In the genomic region with DNA sequence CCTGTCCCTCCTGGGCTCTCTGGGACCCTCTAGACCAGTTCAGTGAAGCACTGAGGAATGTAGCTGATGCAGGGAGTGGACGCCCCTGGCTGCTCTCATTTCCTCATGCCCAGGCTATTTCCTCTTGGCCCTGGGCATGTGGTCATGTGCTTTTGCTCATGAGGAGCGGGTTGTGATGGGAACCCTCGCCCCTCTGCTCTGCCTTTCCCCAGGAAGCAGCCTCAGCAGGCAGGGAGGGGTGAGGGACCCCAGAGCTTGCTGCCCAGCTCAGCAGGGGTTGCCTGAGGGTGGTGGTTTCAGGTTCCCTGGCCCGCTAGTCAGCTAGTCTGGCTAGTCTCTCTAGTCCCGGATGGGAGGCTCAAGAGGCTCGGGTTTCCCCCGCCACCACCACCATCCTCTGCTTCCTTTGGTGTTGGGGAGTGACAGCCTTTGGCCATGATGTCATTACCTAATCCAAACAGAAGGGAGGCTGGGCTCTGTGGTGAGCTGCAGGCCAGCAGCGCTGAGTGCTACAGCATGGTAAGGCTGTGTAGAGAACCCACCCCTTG, we compare ENCODE assay signal across 8 mouse cellular contexts. TPM values are rescaled to one million over a fixed set of nuclear protein-coding genes. Genes with fewer than 3 reads are reported as not detected.
A peak's percentile ranks its signal among the peaks of the same experiment; 100 is the strongest.
DNase-seq lines count a peak whose midpoint lies in the region; ATAC-seq and TF ChIP-seq lines count a peak whose summit lies in the region.

No protein-coding gene starts in this region.

- 0 out of 2 replicates have a peak, but pooled peaks have one; percentile 8 for TF ChIP-seq CTCF in lung, postnatal 0 days (IDR thresholded peaks at IDR 0.05)

- no peaks in the 10 kb centered on the region for H3K27me3 ChIP-seq in lung, postnatal 0 days (replicated peaks; ENCODE audit: insufficient read depth, low read length)

- no peak overlapping the region for H3K4me3 ChIP-seq in lung, postnatal 0 days (ENCODE audit: low read depth, low read length)

- TF ChIP-seq EP300 in lung, postnatal 0 days (IDR thresholded peaks at IDR 0.05), result peak; percentile 9; the same call in 1 of the 2 replicates

- H3K36me3 ChIP-seq in lung, postnatal 0 days (ENCODE audit: insufficient read depth, low read length), result no peaks in the 10 kb centered on the region

- DNase-seq in adrenal gland, postnatal 14 days, result peak; percentile 37
- DNase-seq in adrenal gland, adult 18-20 months (ENCODE audit: low spot score in 2 of 2), result no peak
- DNase-seq in embryo, embryonic 11 days, result peak; percentile 79
- peak; percentile 83 to 85 for DNase-seq in heart, adult 9 months (ENCODE audit: low spot score in 2 of 2)
- peak; percentile 53 for DNase-seq in kidney, adult 9 months
- peak; percentile 88 for DNase-seq in lung, postnatal 0 days (ENCODE audit: low spot score)
- DNase-seq in retina, embryonic 14.5 days (ENCODE audit: low spot score), result peak; percentile 29
- no peak for DNase-seq in layer of hippocampus, adult 9-10 months (ENCODE audit: low spot score)

- peak; percentile 77 for ATAC-seq in lung, postnatal 0 days

- 3% methylated on average over 8 of the region's 8 CpGs for WGBS in lung, postnatal 0 days

- H3K4me1 ChIP-seq in lung, postnatal 0 days (ENCODE audit: insufficient read depth, low read depth, low read length), result peaks cover 28% of the 10 kb centered on the region; the same call in 1 of the 2 replicates

- H3K9me3 ChIP-seq in lung, postnatal 0 days (ENCODE audit: low read length), result no peaks in the 10 kb centered on the region

- H3K9ac ChIP-seq in lung, postnatal 0 days (replicated peaks; ENCODE audit: low read depth), result no peak overlapping the region

- H3K4me2 ChIP-seq in lung, postnatal 0 days (replicated peaks; ENCODE audit: low read depth, low read length), result peak overlapping the region; percentile 27; the same call in 1 of the 2 replicates

- H3K27ac ChIP-seq in lung, postnatal 0 days (ENCODE audit: low read length), result peak overlapping the region; percentile 88

RNA-seq across cellular contexts. Expression of a gene that starts 7.5 kb away (rescaled TPM):
- total RNA-seq in adrenal gland, postnatal 14 days (2021), result 78.9 and 94.3 TPM in 2 replicates
- total RNA-seq in adrenal gland, adult 18-20 months (2021), result 100 to 1,000 TPM in 1 of 2 experiments, 10 to 100 TPM in 1; 95.5 to 246 TPM
- 105 and 107 TPM in 2 replicates for polyA plus RNA-seq in lung, postnatal 0 days (2015; fragmentation: Nextera tagmentation; extraction: Ambion mirVana)

RNA-seq across cellular contexts. Expression of a gene that starts 20.7 kb away (rescaled TPM):
- 0.67 and 1.7 TPM in 2 replicates for total RNA-seq in adrenal gland, postnatal 14 days (2021)
- total RNA-seq in adrenal gland, adult 18-20 months (2021), result under 1 TPM; 0.20 to 0.96 TPM
- 0.44 and 0.88 TPM in 2 replicates for polyA plus RNA-seq in lung, postnatal 0 days (2015; fragmentation: Nextera tagmentation; extraction: Ambion mirVana)

RNA-seq across cellular contexts. Expression of a gene that starts 38.8 kb away (rescaled TPM):
- 51.1 and 59.7 TPM in 2 replicates for total RNA-seq in adrenal gland, postnatal 14 days (2021)
- 100 to 1,000 TPM in 1 of 2 experiments, 10 to 100 TPM in 1; 92.6 to 128 TPM for total RNA-seq in adrenal gland, adult 18-20 months (2021)
- polyA plus RNA-seq in lung, postnatal 0 days (2015; fragmentation: Nextera tagmentation; extraction: Ambion mirVana), result 30.8 and 44.3 TPM in 2 replicates

RNA-seq across cellular contexts. Expression of a gene that starts 55.8 kb away (rescaled TPM):
- total RNA-seq in adrenal gland, postnatal 14 days (2021), result 25.3 and 28.4 TPM in 2 replicates
- total RNA-seq in adrenal gland, adult 18-20 months (2021), result 10 to 100 TPM; 30.1 to 33.1 TPM
- polyA plus RNA-seq in lung, postnatal 0 days (2015; fragmentation: Nextera tagmentation; extraction: Ambion mirVana), result 21.3 and 22.5 TPM in 2 replicates

Comparison
In these comparisons a context has a peak if more than half of its experiments do, and no peak if none do; other contexts are left out.
1. DNase-seq: peak in adrenal gland, postnatal 14 days (single experiment), embryo, embryonic 11 days (single experiment), heart, adult 9 months (2 of 2), kidney, adult 9 months (single experiment), lung, postnatal 0 days (single experiment) and retina, embryonic 14.5 days (single experiment); none in adrenal gland, adult 18-20 months (0 of 2) and layer of hippocampus, adult 9-10 months (single experiment).